Mouse (Mus musculus): ENCODE measurements around the gene Thsd4.

DNA sequence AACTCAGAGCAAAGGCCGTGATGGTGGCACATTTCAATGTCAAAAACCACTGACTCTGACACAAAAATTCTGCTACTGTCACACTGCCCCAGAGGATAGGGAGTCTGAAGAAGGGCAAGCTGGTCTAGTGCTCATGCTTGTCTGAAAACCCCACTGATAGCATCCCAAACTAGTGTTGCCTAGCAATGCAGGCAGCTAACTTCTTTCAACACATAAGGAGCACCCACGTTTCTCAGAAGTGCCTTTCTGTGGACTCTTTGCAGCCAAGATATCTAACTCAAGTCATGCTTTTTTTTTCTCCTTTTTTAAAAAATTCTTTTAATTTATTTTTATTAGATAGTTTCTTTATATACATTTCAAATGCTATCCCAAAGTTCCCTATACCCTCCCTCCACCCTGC is 321.4 kb downstream of the Thsd4 start:
- no peak for TF ChIP-seq CTCF (IDR thresholded peaks at IDR 0.05; ENCODE audit: extremely low read depth, insufficient read depth, low read length)
- no peak for TF ChIP-seq POLR2A (IDR thresholded peaks at IDR 0.05; ENCODE audit: extremely low read depth, insufficient read depth, low read length)

Measured in cortical plate, adult 2 months (tissue).